Mouse (Mus musculus) brain, adult 2 months (tissue): ENCODE data around the gene Bud31.
A peak's percentile ranks its signal among the peaks of the same experiment; 100 is the strongest.
"Not testable (repeated sequence)": the region's sequence is repeated elsewhere in the genome, so short reads cannot be mapped to it uniquely, and the experiment has no call there.

ENCODE experiments used
- DNase-seq: peaks from one replicate; pipeline ENCODE4 v3.0.0; 2011; ENCODE audit warnings: low read depth, low spot score

The Bud31 gene

DNA sequence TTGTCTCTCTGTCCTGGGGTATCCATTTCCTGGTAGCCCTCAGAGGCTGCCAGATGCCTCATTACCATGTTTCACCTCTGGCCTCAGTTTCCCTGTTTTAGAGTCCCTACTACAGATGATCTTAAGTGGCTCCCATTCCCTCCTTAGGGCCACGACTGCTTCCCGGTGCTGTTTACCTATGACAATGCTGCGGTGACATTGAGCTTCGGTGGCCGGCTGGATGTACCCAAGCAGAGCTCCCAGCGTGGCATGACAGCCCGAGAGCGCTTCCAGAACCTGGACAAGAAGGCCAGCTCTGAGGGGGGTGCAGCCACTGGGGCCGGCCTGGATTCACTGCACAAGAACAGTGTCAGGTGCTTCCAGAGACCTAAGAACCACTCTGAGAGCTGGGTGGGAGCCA, 13.6 kb upstream of the Bud31 start:
- DNase-seq, result no peak

GRCm38 (mm10) chr5:145129124-145129523, 11.0 kb upstream of the Bud31 start:
- peak; percentile 29 for DNase-seq

DNA sequence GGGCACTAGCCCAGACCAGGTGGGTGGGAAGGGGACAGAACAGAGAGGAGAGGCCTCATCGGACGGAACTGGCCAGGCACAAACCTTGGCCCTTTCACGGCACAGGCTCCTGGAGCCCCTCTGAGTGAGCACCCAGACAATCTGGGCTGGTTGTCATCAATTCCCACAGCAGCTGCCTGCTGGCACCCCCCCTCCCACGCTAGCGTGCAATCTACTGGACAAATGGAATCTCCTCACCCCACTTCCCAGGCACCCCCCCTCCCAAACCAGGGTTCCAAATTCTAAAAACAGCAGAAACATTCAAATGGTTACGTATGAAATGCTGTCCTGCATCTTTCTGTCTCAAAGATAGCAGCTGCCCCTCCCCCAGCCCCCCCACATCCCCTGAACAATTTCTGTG, 10.4 kb upstream of the Bud31 start:
- DNase-seq, result not testable (repeated sequence)

- peak; percentile 93 for DNase-seq
These were observed 10.0 kb upstream of the Bud31 start for GRCm38 (mm10) chr5:145130191-145130590.

GRCm38 (mm10) chr5:145130995-145131394, 9.2 kb upstream of the Bud31 start:
- no peak for DNase-seq

DNA sequence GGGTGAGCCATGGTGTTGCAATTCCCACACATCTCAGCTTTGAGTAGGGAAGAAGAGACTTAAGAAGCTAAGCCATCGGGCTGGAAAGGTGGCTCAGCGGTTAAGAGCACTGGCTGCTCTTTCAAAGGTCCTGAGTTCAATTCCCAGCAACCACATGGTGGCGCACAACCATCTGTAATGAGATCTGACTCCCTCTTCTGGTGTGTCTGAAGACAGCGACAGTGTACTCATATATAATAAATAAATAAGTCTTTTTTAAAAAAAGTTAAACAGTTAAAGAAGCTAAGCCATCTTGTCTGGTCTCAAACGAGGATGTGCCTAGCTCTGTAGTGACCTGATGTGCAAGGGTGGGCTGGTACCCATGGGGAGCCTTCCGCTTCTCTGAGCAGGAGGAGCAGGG, 6.9 kb upstream of the Bud31 start:
- DNase-seq, result not testable (repeated sequence)

DNA sequence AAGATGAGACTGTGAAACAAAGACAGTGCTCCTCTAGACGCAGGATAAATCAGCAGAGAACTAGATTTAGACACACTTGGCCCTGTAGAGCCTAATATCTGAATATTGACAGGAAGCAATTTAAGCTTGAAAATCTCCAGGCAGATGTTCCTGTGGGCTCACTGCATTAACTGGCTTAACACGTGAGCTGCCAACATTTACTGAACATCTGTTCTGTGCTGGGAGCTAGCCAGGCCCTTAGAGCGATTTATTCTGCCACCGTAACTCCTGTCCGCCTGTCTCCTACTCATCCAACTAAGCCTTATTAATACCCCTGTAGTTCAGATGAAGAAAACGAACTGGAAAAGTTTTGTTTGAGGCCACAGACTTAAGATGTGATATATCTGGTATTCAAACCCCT, 1.3 kb upstream of the Bud31 start:
- DNase-seq, result no peak

DNA sequence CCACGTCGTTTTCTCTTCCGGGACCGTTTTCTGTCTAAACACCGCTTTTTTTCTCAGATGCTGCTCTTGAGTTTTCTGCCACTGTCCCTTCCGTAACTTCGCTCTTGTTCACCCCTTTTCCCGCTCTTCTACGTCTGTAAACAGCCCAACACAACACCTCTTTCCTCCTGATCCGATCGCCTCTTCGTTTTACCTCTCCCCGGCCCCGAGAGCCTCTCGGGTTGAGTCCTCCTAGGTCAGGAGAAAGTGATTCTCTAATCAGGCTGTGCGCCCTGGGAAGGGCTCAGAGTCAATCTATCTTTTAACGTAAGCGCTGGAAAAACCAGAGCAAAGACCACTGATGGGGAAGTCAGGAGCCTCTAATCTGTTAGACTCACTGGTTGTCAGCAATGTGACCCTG, 449 bp downstream of the Bud31 start:
- no peak for DNase-seq

- no peak for DNase-seq
These were observed 7.6 kb downstream of the Bud31 start for GRCm38 (mm10) chr5:145147748-145148147.

GRCm38 (mm10) chr5:145149294-145149693, 9.1 kb downstream of the Bud31 start:
- DNase-seq, result no peak

- DNase-seq, result no peak
These were observed 12.5 kb downstream of the Bud31 start for GRCm38 (mm10) chr5:145152690-145153089.

- DNase-seq, result no peak
These were observed 21.2 kb downstream of the Bud31 start for GRCm38 (mm10) chr5:145161361-145161760.

- peak; percentile 52 for DNase-seq
These were observed 24.5 kb downstream of the Bud31 start for GRCm38 (mm10) chr5:145164710-145165109.

DNA sequence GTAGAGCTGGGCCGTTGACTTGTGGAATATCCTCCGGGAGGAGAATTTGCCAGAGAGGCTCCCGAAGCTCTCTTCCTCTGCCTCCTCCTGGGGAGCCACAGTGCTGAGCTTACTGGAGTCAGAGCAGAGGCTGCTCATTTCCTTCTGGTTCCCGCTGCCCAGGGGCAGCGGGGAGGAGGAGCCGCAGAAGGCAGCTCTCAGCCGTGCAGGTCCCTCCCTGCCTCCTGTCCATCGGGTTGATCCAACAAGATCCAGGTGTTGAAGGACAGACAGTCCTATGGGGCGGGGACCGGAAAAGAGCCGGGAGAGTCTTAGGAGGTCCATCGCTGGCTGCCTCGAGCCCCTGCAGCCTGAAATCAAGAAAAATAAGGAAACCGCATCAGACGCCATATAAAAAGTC, 25.0 kb downstream of the Bud31 start:
- DNase-seq, result no peak

GRCm38 (mm10) chr5:145166536-145167305, 26.6 kb downstream of the Bud31 start, which contains the start of the genes Ptcd1 and Cpsf4:
TSS of gene Ptcd1 (minus strand) at chr5:145167108.
TSS of gene Cpsf4 (plus strand) at chr5:145167213.
- DNase-seq, result peak; percentile 100

GRCm38 (mm10) chr5:145167306-145167661, 27.1 kb downstream of the Bud31 start:
- no peak for DNase-seq

DNA sequence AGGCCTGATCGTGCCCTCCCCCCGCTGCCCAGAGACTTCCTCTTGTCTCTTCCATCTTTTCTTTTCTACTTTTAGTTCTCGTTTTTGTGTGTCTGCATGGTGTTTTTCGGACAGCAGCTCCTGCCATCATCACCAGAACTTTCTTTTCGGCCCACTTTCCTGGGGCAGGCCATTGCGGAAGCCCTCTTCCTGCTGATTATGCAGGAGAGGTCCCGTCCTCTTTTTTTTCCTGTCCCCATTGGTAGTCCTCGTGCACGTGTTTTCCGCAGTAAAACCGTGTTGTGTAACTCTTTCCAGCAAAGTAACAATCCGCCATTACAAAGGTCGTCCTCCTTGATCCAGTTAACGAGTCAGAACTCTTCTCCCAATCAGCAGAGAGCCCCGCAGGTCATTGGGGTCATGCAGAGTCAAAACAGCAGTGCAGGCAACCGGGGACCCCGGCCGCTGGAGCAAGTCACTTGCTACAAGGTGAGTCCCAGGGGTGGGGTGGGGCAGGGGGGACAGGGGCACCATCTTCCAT, 38.4 kb downstream of the Bud31 start:
- peak; percentile 21 for DNase-seq

DNA sequence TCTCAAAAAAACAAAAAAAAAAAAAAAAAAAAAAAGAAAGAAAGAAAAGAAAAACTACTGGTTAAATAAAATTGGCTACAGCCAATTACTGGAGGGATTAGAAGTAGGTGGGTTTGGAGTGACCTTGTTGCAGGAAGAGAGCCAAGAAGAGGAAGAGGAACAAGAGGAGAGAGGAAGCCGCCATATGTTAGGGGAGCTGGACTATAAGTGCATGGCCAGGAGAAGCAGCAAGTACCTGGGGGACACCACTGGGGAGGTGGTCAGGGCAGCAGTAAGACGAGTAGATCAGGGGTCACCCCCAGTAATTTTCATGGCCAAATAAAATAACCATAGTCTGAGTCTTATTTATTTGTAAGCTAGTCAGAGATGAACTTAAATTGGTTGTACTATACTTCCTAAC, 45.1 kb downstream of the Bud31 start:
- no peak for DNase-seq

DNA sequence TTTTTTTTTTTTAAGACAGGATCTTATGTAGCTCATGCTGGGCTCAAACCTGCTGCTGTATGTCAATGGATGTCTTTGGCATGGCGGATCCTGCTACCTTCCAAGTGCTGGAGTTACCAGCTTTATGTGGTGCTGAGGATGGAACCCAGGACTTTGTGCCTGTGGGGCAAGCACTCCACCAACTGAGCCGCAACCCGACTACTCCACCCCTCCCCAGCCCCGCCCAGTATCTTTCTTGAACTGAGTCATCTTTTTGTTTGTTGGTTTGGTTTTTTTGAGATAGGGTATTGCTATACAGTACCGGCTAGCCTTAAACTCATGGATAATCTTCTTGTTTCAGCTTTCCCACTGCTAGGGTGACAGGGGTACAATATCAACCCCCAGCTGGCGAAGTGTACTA, 49.3 kb downstream of the Bud31 start:
- no peak for DNase-seq

DNA sequence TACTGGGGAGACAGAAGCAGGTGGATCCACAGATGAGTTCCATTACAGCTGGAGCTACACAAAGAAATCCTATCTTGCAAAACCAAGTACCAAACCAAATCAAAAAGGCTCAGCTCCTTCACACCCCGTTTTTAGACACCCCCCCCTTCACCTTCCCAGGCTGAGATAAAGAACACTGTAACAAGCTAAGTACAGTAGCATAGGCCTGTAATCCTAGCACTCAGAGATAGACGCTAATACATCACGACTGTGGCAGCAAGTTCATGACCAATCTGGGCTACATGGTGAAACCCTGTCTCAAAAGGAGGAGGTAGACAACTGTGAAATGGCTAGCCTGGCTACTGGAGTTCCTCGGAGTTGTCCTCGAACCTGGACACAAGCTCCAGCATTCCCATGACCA, 50.2 kb downstream of the Bud31 start:
- DNase-seq, result no peak

GRCm38 (mm10) chr5:145190875-145191798, 51.0 kb downstream of the Bud31 start:
- DNase-seq, result peak; percentile 98

GRCm38 (mm10) chr5:145191962-145192361, 51.8 kb downstream of the Bud31 start, which contains the start of gene Atp5j2:
TSS of gene Atp5j2 (minus strand) at chr5:145192062.
- DNase-seq, result no peak
